Mouse (Mus musculus) hindbrain, postnatal 0 days (tissue): ENCODE results near the gene Rbm19. TPM values are rescaled to one million over a fixed set of nuclear protein-coding genes. Genes with fewer than 3 reads are reported as not detected.

Experiments
- ATAC-seq: fragments of 200-750 bp; cut with Nextera tagmentation; 2 replicates; pipeline ENCODE4 v1.8.0; 2017; ENCODE audit warnings: mild to moderate bottlenecking, moderate TSS enrichment, moderate library complexity
- DNase-seq: peaks from one replicate; pipeline ENCODE4 v3.0.0-alpha.2; 2015; ENCODE audit warnings: low spot score
- H3K27ac ChIP-seq: fragments of 300-500 bp; sonication (generic); 2 replicates; pipeline ENCODE4 v1.5.1; 2014; ENCODE audit warnings: mild to moderate bottlenecking
- H3K27me3 ChIP-seq: fragments of 300-500 bp; sonication (generic); 2 replicates; pipeline ENCODE4 v1.6.1; 2014; ENCODE audit warnings: low read length, mixed read lengths; ENCODE audit not compliant: insufficient read depth
- H3K36me3 ChIP-seq: fragments of 300-500 bp; sonication (generic); 2 replicates; pipeline ENCODE4 v1.6.1; 2014; ENCODE audit warnings: low read length, mixed read lengths; ENCODE audit not compliant: insufficient read depth
- H3K4me1 ChIP-seq: fragments of 300-500 bp; sonication (generic); 2 replicates; pipeline ENCODE4 v1.6.1; 2014; ENCODE audit warnings: antibody characterized with exemption, low read length, mixed read lengths; ENCODE audit not compliant: insufficient read depth
- H3K4me2 ChIP-seq: fragments of 300-500 bp; sonication (generic); 2 replicates; pipeline ENCODE4 v1.6.1; 2014; ENCODE audit warnings: low read depth, mild to moderate bottlenecking, low read length, moderate library complexity, mixed read lengths
- H3K4me3 ChIP-seq: fragments of 300-500 bp; sonication (generic); 2 replicates; pipeline ENCODE4 v1.5.1; 2014; ENCODE audit warnings: low read length
- H3K9ac ChIP-seq: fragments of 300-500 bp; sonication (generic); replicated peaks from 2 replicates; pipeline ENCODE4 v1.6.1; 2014; ENCODE audit warnings: mild to moderate bottlenecking, low read length, moderate library complexity, mixed read lengths
- H3K9me3 ChIP-seq: fragments of 300-500 bp; sonication (generic); 2 replicates; pipeline ENCODE4 v1.6.1; 2016; ENCODE audit warnings: low read length, mixed read lengths
- CTCF ChIP-seq: IDR thresholded peaks from 2 replicates; pipeline ENCODE4 v1.5.1; 2016; ENCODE audit warnings: antibody characterized with exemption, control low read depth, low read depth
- WGBS: fragments of 180-500 bp; shearing (Covaris S2); extraction: QIAGEN DNeasy Blood & Tissue Kit; methylation state at CpG from one replicate; pipeline ENCODE4 v1.1.7; 2014; 5-methylcytosine and 5-hydroxymethylcytosine counted together
- polyA plus RNA-seq: library from polyadenylated mRNA; unstranded; fragments of >200 nt; fragmentation: Nextera tagmentation; extraction: Ambion mirVana; gene quantifications from 2 replicates; pipeline ENCODE4 v1.2.1, GENCODE M21; 2015
- total RNA-seq: library from RNA; depleted of rRNA; stranded (reverse); fragments of >200 nt; gene quantifications from 2 replicates; pipeline ENCODE4 v1.2.3, GENCODE M21; 2014

Rbm19 gene
- total and polyA plus RNA-seq, 2 experiments from 2014 or later = 17.2 to 33.4 TPM

- no peak for TF ChIP-seq CTCF
- Histone ChIP-seq H3K27ac (no peak overlapping the region), H3K4me2 (no peak overlapping the region), H3K9ac (no peak overlapping the region), H3K4me3 (no peak overlapping the region), H3K36me3 (peaks cover 5% of the 10 kb centered on the region; the same call in 1 of the 2 replicates), H3K9me3 (no peaks in the 10 kb centered on the region), H3K27me3 (no peaks in the 10 kb centered on the region), H3K4me1 (no peaks in the 10 kb centered on the region)
- no peak for ATAC-seq
- no peak for DNase-seq
- WGBS = 75% methylated on average over 8 of the region's 8 CpGs
These were observed 23.0 kb downstream of the Rbm19 start for GRCm38 (mm10) chr5:120139224-120139623.

GRCm38 (mm10) chr5:120143941-120144340, 27.7 kb downstream of the Rbm19 start:
- H3K36me3 ChIP-seq = peaks cover 5% of the 10 kb centered on the region; the same call in 1 of the 2 replicates
- peak; percentile 36 for DNase-seq
- no peak overlapping the region for H3K4me3 ChIP-seq
- ATAC-seq = no peak
- no peak overlapping the region for H3K4me2 ChIP-seq
- H3K4me1 ChIP-seq = no peaks in the 10 kb centered on the region
- no peak overlapping the region for H3K9ac ChIP-seq
- WGBS = 64% methylated on average over 7 of the region's 7 CpGs
- no peaks in the 10 kb centered on the region for H3K27me3 ChIP-seq
- no peaks in the 10 kb centered on the region for H3K9me3 ChIP-seq
- no peak overlapping the region for H3K27ac ChIP-seq
- TF ChIP-seq CTCF = peak; percentile 62

DNA sequence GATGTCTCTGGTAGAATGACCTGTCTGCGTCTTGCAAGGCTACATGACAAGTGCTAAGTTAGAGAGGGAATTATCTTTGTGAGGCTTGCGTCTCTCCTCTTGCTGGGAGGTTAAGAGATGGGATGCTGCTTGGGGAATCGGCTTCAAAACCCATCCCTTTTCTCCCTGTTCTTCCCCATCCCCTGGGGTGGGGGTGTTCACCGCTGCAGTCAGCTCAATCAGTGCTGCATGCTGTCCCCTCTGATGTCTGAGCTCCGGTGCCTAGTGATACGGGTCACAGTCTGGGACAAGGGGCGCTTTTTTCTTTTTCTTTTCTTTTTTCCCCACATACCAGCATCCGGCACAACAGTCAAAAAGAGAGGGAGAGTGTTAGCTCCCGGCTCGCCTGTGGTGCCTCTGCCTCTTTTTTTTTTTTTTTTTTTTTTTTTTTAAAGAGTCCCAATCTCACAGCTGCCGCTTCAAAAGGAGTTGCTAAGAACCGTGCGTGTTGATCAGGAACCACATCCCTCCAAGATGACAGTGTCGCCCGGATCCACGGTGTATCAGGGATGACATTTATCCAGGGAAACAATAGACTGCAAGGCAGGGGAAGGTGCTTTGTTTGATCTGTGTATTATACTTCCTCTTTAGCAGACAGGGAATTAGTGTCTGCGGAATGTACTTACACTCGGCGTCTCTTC, 29.2 kb downstream of the Rbm19 start:
- ATAC-seq (no peak), DNase-seq (no peak)
- 36% methylated on average over 19 of the region's 19 CpGs for WGBS
- TF ChIP-seq CTCF = no peak
- Histone ChIP-seq H3K4me3 (no peak overlapping the region), H3K27ac (no peak overlapping the region), H3K9ac (no peak overlapping the region), H3K4me2 (no peak overlapping the region; the same call in 1 of the 2 replicates), H3K9me3 (no peaks in the 10 kb centered on the region), H3K36me3 (peaks cover 1% of the 10 kb centered on the region; the same call in 1 of the 2 replicates), H3K4me1 (no peaks in the 10 kb centered on the region), H3K27me3 (no peaks in the 10 kb centered on the region)

GRCm38 (mm10) chr5:120146051-120146385, 29.8 kb downstream of the Rbm19 start:
- Histone ChIP-seq H3K4me3 (no peak overlapping the region), H3K4me2 (no peak overlapping the region; the same call in 1 of the 2 replicates), H3K9ac (no peak overlapping the region), H3K36me3 (no peaks in the 10 kb centered on the region), H3K27me3 (no peaks in the 10 kb centered on the region), H3K27ac (no peak overlapping the region), H3K9me3 (no peaks in the 10 kb centered on the region), H3K4me1 (no peaks in the 10 kb centered on the region)
- 24% methylated on average over 11 of the region's 11 CpGs for WGBS
- TF ChIP-seq CTCF = peak; percentile 90
- DNase-seq = peak; percentile 85
- ATAC-seq = peak; percentile 82

GRCm38 (mm10) chr5:120146909-120147308, 30.6 kb downstream of the Rbm19 start:
- Histone ChIP-seq H3K36me3 (no peaks in the 10 kb centered on the region), H3K27me3 (no peaks in the 10 kb centered on the region), H3K4me1 (no peaks in the 10 kb centered on the region), H3K27ac (no peak overlapping the region), H3K9me3 (no peaks in the 10 kb centered on the region), H3K4me3 (no peak overlapping the region), H3K4me2 (no peak overlapping the region), H3K9ac (no peak overlapping the region)
- DNase-seq = no peak
- no peak for TF ChIP-seq CTCF
- ATAC-seq = no peak
- 86% methylated on average over 3 of the region's 3 CpGs for WGBS

GRCm38 (mm10) chr5:120148246-120148645, 32.0 kb downstream of the Rbm19 start:
- DNase-seq (no peak), ATAC-seq (no peak)
- no peak overlapping the region for H3K4me3 ChIP-seq
- TF ChIP-seq CTCF = no peak
- H3K36me3 ChIP-seq = no peaks in the 10 kb centered on the region
- H3K4me2 ChIP-seq = no peak overlapping the region
- H3K9me3 ChIP-seq = no peaks in the 10 kb centered on the region
- no peaks in the 10 kb centered on the region for H3K27me3 ChIP-seq
- no peak overlapping the region for H3K27ac ChIP-seq
- H3K9ac ChIP-seq = no peak overlapping the region
- 87% methylated on average over 9 of the region's 9 CpGs for WGBS
- H3K4me1 ChIP-seq = no peaks in the 10 kb centered on the region

- Histone ChIP-seq H3K36me3 (no peaks in the 10 kb centered on the region), H3K27me3 (no peaks in the 10 kb centered on the region), H3K27ac (no peak overlapping the region), H3K4me3 (no peak overlapping the region), H3K9me3 (no peaks in the 10 kb centered on the region), H3K9ac (no peak overlapping the region), H3K4me2 (no peak overlapping the region), H3K4me1 (no peaks in the 10 kb centered on the region)
- WGBS = 73% methylated on average over 4 of the region's 4 CpGs
- TF ChIP-seq CTCF = peak; percentile 64
- ATAC-seq = no peak
- DNase-seq = peak; percentile 50
These were observed 34.9 kb downstream of the Rbm19 start for GRCm38 (mm10) chr5:120151145-120151544.
